Mouse (Mus musculus) liver, embryonic 12.5 days (tissue): ENCODE data around the gene Gm15737. TPM values are rescaled to one million over a fixed set of nuclear protein-coding genes. Genes with fewer than 3 reads are reported as not detected.
A peak's percentile ranks its signal among the peaks of the same experiment; 100 is the strongest.

ENCODE experiments used
- ATAC-seq: fragments of 200-750 bp; cut with Nextera tagmentation; 2 replicates; pipeline ENCODE4 v1.8.0; 2017; ENCODE audit warnings: moderate number of reproducible peaks, mild to moderate bottlenecking, moderate library complexity
- H3K27ac ChIP-seq: fragments of 300-500 bp; sonication (generic); 2 replicates; pipeline ENCODE4 v1.5.1; 2016; ENCODE audit warnings: mild to moderate bottlenecking
- H3K27me3 ChIP-seq: fragments of 300-500 bp; sonication (generic); replicated peaks from 2 replicates; pipeline ENCODE4 v1.6.1; 2016; ENCODE audit warnings: mild to moderate bottlenecking, moderate library complexity
- H3K36me3 ChIP-seq: fragments of 300-500 bp; sonication (generic); 2 replicates; pipeline ENCODE4 v1.6.1; 2016; ENCODE audit warnings: mild to moderate bottlenecking, moderate library complexity
- H3K4me1 ChIP-seq: fragments of 300-500 bp; sonication (generic); 2 replicates; pipeline ENCODE4 v1.6.1; 2016
- H3K4me2 ChIP-seq: fragments of 300-500 bp; sonication (generic); 2 replicates; pipeline ENCODE4 v1.6.1; 2016; ENCODE audit warnings: mild to moderate bottlenecking, moderate library complexity
- H3K4me3 ChIP-seq: fragments of 300-500 bp; sonication (generic); 2 replicates; pipeline ENCODE4 v1.5.1; 2016; ENCODE audit warnings: mild to moderate bottlenecking, moderate library complexity
- H3K9ac ChIP-seq: fragments of 300-500 bp; sonication (generic); 2 replicates; pipeline ENCODE4 v1.6.1; 2016; ENCODE audit warnings: mild to moderate bottlenecking, moderate library complexity
- H3K9me3 ChIP-seq: fragments of 300-500 bp; sonication (generic); replicated peaks from 2 replicates; pipeline ENCODE4 v1.6.1; 2016; ENCODE audit warnings: mild to moderate bottlenecking, moderate library complexity
- WGBS: fragments of 180-500 bp; shearing (Covaris S2); methylation state at CpG from one replicate; pipeline ENCODE4 v1.1.7; 2016; ENCODE audit not compliant: insufficient replicate concordance; 5-methylcytosine and 5-hydroxymethylcytosine counted together
- polyA plus RNA-seq: library from polyadenylated mRNA; unstranded; fragments of >200 nt; fragmentation: Nextera tagmentation; extraction: Ambion mirVana; gene quantifications from 2 replicates; pipeline ENCODE4 v1.2.1, GENCODE M21; 2016

Gm15737 gene
- 0.02 TPM in 1 of 2 replicates, not detected in the other for polyA plus RNA-seq

DNA sequence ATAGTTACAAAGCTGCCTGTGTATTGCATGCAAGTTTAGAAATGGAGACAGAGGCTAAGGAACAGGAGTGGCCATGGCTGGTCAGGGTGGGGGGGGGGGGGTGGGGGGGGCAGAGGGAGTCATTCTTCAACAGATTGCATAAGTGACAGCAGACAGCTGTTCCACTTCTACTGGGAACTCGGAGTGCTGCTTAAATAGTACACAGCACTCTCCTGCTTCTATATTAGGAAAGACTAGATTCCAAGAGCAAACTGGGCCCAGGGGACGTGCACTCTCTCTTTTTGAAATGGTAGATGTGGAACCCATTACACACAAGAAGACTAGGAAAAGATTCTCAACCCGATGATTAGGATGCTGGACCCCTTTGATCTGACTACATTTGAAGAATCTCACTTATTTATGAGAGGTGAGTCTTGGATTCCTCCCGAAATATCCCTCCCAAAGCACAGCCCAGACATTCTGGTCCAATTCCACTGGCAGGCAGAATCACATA is at the start of gene Gm15737:
Gene Gm15737, plus strand, starts transcription at position 269 of the 493 bp plus-strand sequence.
- Histone ChIP-seq H3K27ac (no peak within 1 kb of the TSS), H3K36me3 (no peaks in the 10 kb centered on the region), H3K27me3 (no peaks in the 10 kb centered on the region), H3K9me3 (no peaks in the 10 kb centered on the region), H3K4me3 (no peak within 1 kb of the TSS), H3K4me1 (no peaks in the 10 kb centered on the region), H3K9ac (no peak within 1 kb of the TSS), H3K4me2 (peak within 1 kb of the TSS; percentile 2; the same call in 1 of the 2 replicates)
- ATAC-seq, result no peak
- 58% methylated on average over 4 of the region's 4 CpGs for WGBS

- Histone ChIP-seq H3K9ac (no peak overlapping the region), H3K36me3 (no peaks in the 10 kb centered on the region), H3K4me2 (no peak overlapping the region), H3K27me3 (no peaks in the 10 kb centered on the region), H3K27ac (no peak overlapping the region), H3K4me3 (no peak overlapping the region), H3K4me1 (no peaks in the 10 kb centered on the region), H3K9me3 (no peaks in the 10 kb centered on the region)
- ATAC-seq, result no peak
- 59% methylated on average over 5 of the region's 5 CpGs for WGBS
Measured at GRCm38 (mm10) chr6:92821606-92822005, 47.6 kb upstream of the Gm15737 start.

DNA sequence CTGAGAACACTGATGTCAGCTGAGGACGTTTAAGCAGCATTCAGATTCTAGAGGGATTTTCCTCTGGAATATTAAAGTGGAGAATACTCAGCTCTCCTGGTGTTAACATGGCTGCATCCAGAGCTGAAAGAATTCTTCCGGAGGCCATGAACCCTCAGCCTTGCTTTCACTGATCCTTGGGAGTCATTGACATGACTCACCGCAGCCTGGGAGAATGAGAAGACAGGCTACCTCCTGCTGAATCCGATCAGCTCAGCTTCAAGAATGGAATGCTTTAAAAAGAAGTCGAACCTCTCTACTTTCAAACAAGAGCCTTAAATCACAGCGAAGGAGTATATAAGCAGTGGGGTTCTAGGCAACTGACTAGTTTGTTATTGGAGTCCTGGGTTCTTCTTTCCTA is 47.2 kb upstream of the Gm15737 start:
- Histone ChIP-seq H3K4me2 (no peak overlapping the region), H3K4me1 (no peaks in the 10 kb centered on the region), H3K4me3 (no peak overlapping the region), H3K27ac (no peak overlapping the region), H3K9me3 (no peaks in the 10 kb centered on the region), H3K27me3 (no peaks in the 10 kb centered on the region), H3K9ac (no peak overlapping the region), H3K36me3 (no peaks in the 10 kb centered on the region)
- WGBS, result 59% methylated on average over 6 of the region's 6 CpGs
- ATAC-seq, result no peak

DNA sequence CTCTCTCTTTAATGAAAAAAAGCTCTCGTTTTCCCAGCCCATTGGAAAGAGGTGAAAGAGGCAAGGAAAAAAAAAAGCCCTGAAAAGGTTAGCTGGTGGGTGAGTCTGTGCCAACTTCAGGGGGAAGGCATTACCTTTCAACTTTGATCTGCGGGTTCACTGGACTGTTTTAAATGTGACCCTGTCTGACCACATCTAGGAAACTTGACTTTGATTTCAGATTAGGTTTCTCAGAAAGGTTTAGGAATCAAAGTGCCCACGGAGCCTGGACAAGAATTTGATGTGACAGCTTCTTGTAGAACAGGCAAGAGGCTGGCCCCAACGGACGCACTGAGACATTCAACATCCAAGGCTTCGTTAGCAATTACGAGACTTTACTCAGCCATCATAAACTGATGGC is 45.2 kb upstream of the Gm15737 start:
- Histone ChIP-seq H3K27ac (no peak overlapping the region), H3K9me3 (no peaks in the 10 kb centered on the region), H3K9ac (no peak overlapping the region), H3K36me3 (no peaks in the 10 kb centered on the region), H3K4me1 (no peaks in the 10 kb centered on the region), H3K27me3 (no peaks in the 10 kb centered on the region), H3K4me3 (no peak overlapping the region), H3K4me2 (no peak overlapping the region)
- WGBS, result 69% methylated on average over 7 of the region's 7 CpGs
- no peak for ATAC-seq

DNA sequence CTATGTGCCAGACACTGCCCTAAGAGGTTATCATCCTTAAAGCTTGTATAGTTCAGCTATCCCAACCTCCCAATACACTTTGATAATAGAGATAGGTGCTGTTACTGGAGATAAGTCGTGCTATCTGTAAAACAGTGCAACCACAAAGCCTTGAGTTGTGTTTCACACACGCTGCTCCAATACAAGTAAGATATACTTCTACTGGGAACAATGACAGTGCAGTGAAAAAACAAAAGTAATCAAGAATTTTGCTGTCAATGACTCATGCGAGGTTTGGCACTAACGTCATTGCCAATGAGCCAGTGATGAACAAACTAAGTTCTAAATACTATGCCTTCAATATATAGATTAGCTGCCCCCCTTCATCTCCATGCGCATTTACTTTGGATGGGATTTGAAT is 42.6 kb upstream of the Gm15737 start:
- Histone ChIP-seq H3K4me3 (no peak overlapping the region), H3K36me3 (no peaks in the 10 kb centered on the region), H3K9me3 (no peaks in the 10 kb centered on the region), H3K27ac (no peak overlapping the region), H3K4me1 (no peaks in the 10 kb centered on the region), H3K27me3 (no peaks in the 10 kb centered on the region), H3K4me2 (no peak overlapping the region), H3K9ac (no peak overlapping the region)
- ATAC-seq, result no peak
- 44% methylated on average over 5 of the region's 5 CpGs for WGBS

GRCm38 (mm10) chr6:92827360-92827759 is 41.8 kb upstream of the Gm15737 start:
- no peak overlapping the region for H3K27ac ChIP-seq
- no peak overlapping the region for H3K9ac ChIP-seq
- no peaks in the 10 kb centered on the region for H3K4me1 ChIP-seq
- no peaks in the 10 kb centered on the region for H3K9me3 ChIP-seq
- H3K4me3 ChIP-seq, result no peak overlapping the region
- H3K36me3 ChIP-seq, result no peaks in the 10 kb centered on the region
- no peak for ATAC-seq
- WGBS, result 49% methylated on average over 5 of the region's 5 CpGs
- H3K27me3 ChIP-seq, result no peaks in the 10 kb centered on the region
- H3K4me2 ChIP-seq, result no peak overlapping the region

DNA sequence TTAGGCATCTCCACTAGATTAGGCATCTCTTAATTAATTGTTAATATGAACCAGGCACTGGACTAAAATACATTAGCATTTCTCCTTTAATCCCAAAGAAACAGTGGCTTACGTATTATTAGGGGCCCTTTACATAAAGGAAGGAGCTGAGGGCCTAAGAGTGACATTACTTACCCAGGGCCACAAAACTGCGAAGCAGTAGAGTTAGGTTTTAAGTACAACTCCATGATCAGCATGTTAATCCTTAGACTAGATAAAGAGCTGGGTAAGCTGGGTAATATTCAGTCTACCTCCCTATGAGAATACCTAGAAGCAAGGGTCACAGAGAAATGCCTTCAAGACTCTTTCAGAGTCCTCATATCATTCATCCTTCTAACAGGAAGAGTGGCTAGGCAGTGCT is 40.0 kb upstream of the Gm15737 start:
- Histone ChIP-seq H3K9me3 (no peaks in the 10 kb centered on the region), H3K36me3 (no peaks in the 10 kb centered on the region), H3K27ac (no peak overlapping the region), H3K4me3 (no peak overlapping the region), H3K9ac (no peak overlapping the region), H3K27me3 (no peaks in the 10 kb centered on the region), H3K4me1 (no peaks in the 10 kb centered on the region), H3K4me2 (no peak overlapping the region)
- ATAC-seq, result no peak
- WGBS, result 73% methylated on average over 2 of the region's 2 CpGs

DNA sequence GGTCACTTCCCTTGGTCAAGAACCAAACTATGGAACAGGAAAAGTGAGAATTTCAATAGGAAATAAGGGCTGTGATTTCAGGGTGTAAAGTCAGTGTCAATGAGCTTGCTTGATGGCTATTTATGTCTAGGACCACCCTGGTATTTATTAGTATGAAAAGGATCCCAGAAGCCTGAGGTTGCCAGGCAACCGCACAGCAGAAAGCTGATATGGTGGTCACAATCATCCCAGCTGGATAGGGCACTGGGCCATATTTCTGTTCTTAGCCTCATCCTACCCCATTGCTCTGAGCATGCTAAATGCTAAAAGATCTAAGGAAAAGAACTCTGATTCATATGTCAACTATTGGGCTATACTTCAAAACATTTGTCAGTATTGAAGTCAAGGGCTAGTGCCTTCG is 38.1 kb upstream of the Gm15737 start:
- Histone ChIP-seq H3K4me1 (no peaks in the 10 kb centered on the region), H3K9me3 (no peaks in the 10 kb centered on the region), H3K4me2 (no peak overlapping the region), H3K4me3 (no peak overlapping the region), H3K27ac (no peak overlapping the region), H3K27me3 (no peaks in the 10 kb centered on the region), H3K9ac (no peak overlapping the region), H3K36me3 (no peaks in the 10 kb centered on the region)
- 74% methylated on average over 2 of the region's 2 CpGs for WGBS
- ATAC-seq, result no peak

GRCm38 (mm10) chr6:92842000-92842399 is 27.2 kb upstream of the Gm15737 start:
- Histone ChIP-seq H3K9me3 (no peaks in the 10 kb centered on the region), H3K4me1 (no peaks in the 10 kb centered on the region), H3K27ac (no peak overlapping the region), H3K4me2 (no peak overlapping the region), H3K36me3 (no peaks in the 10 kb centered on the region), H3K4me3 (no peak overlapping the region), H3K9ac (no peak overlapping the region), H3K27me3 (no peaks in the 10 kb centered on the region)
- 51% methylated on average over 2 of the region's 2 CpGs for WGBS
- no peak for ATAC-seq

- Histone ChIP-seq H3K4me2 (no peak overlapping the region), H3K36me3 (no peaks in the 10 kb centered on the region), H3K27me3 (no peaks in the 10 kb centered on the region), H3K9ac (no peak overlapping the region), H3K27ac (no peak overlapping the region), H3K9me3 (no peaks in the 10 kb centered on the region), H3K4me1 (no peaks in the 10 kb centered on the region), H3K4me3 (no peak overlapping the region)
- ATAC-seq, result no peak
- 67% methylated on average over 2 of the region's 2 CpGs for WGBS
Measured at GRCm38 (mm10) chr6:92843474-92843873, 25.7 kb upstream of the Gm15737 start.

DNA sequence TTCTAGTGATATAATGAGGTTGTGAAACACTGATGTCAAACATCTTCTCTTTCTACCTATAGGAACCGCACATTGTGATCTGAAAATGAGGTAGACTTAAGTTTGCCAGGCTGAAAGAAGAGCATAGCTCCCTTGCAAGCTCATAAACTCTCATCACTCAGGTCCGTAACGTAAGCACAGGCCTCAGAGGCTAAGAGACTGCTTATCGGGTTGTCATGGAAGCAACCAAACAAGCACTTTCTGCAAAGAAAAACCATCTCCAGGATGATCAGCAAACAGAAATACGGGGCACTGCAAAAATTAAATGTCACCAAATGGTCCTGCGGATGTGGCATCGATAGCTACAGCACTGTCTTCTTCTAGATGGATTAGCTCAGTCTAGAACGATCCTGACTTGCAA is 23.3 kb upstream of the Gm15737 start:
- H3K36me3 ChIP-seq, result 0 out of 2 replicates have a peak, but pooled peaks cover 2% of the 10 kb centered on the region
- ATAC-seq, result no peak
- no peak overlapping the region for H3K9ac ChIP-seq
- no peaks in the 10 kb centered on the region for H3K9me3 ChIP-seq
- H3K4me2 ChIP-seq, result no peak overlapping the region
- no peaks in the 10 kb centered on the region for H3K4me1 ChIP-seq
- no peak overlapping the region for H3K27ac ChIP-seq
- 73% methylated on average over 8 of the region's 8 CpGs for WGBS
- no peak overlapping the region for H3K4me3 ChIP-seq
- no peaks in the 10 kb centered on the region for H3K27me3 ChIP-seq

DNA sequence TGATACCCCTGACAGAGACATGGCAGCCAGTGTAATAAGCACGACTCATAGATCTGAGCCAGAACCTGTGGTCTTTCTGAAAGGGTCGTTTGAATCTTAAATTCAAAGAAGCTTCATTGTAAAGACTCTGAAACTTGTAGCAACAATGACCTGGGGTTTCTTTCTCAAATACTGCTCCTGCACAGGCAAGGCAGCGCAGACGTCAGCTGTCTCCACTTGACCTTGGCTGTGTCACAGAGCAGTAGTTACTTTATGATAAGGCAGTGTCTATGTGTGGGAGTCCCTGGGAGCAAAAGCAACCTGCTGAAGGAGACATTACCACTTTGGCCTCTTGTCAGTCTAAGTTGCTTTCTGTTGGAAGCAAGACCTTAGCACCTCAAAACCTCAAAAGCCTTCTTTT is 22.5 kb upstream of the Gm15737 start:
- H3K9me3 ChIP-seq, result no peaks in the 10 kb centered on the region
- H3K4me1 ChIP-seq, result no peaks in the 10 kb centered on the region
- no peak overlapping the region for H3K9ac ChIP-seq
- H3K36me3 ChIP-seq, result 0 out of 2 replicates have a peak, but pooled peaks cover 2% of the 10 kb centered on the region
- no peak for ATAC-seq
- H3K4me2 ChIP-seq, result no peak overlapping the region
- H3K4me3 ChIP-seq, result no peak overlapping the region
- WGBS, result 52% methylated on average over 4 of the region's 4 CpGs
- no peaks in the 10 kb centered on the region for H3K27me3 ChIP-seq
- H3K27ac ChIP-seq, result no peak overlapping the region

- 0 out of 2 replicates have a peak, but pooled peaks cover 2% of the 10 kb centered on the region for H3K36me3 ChIP-seq
- no peak overlapping the region for H3K9ac ChIP-seq
- H3K27me3 ChIP-seq, result no peaks in the 10 kb centered on the region; the same call in 1 of the 2 replicates
- no peaks in the 10 kb centered on the region for H3K4me1 ChIP-seq
- no peak for ATAC-seq
- no peak overlapping the region for H3K4me3 ChIP-seq
- no peak overlapping the region for H3K4me2 ChIP-seq
- H3K27ac ChIP-seq, result no peak overlapping the region
- 78% methylated on average over 9 of the region's 9 CpGs for WGBS
- H3K9me3 ChIP-seq, result no peaks in the 10 kb centered on the region
Measured at GRCm38 (mm10) chr6:92849208-92849607, 19.9 kb upstream of the Gm15737 start.
